Mouse (Mus musculus) ZHBTc4 (cell line): ENCODE measurements around the gene Fam13a.
A peak's percentile ranks its signal among the peaks of the same experiment; 100 is the strongest.

Source experiments
- DNase-seq: peaks from one replicate; pipeline ENCODE4 v3.0.0-alpha.2; 2011; ENCODE audit warnings: low read depth, low spot score

Gene Fam13a

GRCm38 (mm10) chr6:59024164-59024724, at the start of gene Fam13a:
Gene Fam13a, minus strand, starts transcription at chr6:59024549.
- DNase-seq = peak; percentile 88

GRCm38 (mm10) chr6:59072096-59073060, 48.0 kb upstream of the Fam13a start:
- DNase-seq = no peak

DNA sequence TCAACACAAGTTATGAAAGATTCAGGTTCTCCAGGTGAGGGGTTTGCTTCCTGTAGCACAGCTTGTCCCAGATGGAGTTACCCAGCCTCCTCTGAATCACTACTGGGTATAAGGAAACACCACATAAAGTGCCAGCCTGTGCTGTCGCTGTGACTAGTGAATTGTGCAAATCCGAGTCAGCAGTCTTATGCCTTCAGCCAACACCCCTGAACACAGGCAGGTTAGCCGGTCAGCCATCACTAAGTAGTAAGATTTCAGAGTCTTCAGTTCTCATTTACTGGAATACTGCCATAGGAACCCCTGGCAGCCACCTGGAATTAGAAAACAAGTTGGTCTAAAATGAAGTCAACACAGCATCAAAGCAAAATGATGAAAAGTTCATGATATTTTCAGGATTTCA, 47.3 kb upstream of the Fam13a start:
- DNase-seq = no peak

DNA sequence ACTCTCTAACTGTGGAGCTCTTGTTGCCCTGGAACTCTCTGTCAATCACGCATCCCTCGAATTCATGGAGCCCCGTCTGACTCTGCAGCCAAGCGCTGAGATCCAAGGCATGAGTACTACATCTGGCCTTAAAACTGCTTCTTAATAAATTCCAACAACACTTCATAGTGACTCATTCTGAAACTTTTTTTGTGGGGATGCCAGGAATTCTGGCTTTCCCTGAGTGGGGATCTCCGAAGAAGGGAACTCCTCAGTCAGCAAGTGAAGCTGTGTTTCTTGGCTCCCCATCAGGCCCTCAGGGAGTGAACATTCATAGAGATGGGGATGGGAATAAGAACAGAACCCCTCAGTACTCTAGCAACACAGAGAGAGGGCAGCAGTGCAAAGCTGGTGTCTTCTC, 43.8 kb upstream of the Fam13a start:
- no peak for DNase-seq

DNA sequence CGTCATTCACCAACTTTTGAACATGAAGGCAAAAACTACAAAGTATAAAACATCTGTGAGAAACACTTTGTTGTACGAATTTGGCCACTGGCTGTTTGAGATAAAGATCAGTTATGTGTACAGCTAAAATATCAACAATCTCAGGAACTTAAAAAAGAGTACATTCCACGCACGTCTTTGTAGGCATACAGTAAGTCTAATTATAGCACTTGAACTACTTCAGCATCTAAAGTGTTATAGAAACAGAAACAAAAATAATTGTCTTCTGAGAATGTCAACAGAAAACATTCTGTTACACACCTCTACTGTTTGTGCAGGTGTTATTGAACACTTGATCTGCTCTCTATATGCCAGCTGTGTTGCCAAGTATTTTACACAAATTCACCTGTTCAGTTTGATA, 40.1 kb upstream of the Fam13a start:
- no peak for DNase-seq

GRCm38 (mm10) chr6:59053232-59053631, 28.9 kb upstream of the Fam13a start:
- no peak for DNase-seq

DNA sequence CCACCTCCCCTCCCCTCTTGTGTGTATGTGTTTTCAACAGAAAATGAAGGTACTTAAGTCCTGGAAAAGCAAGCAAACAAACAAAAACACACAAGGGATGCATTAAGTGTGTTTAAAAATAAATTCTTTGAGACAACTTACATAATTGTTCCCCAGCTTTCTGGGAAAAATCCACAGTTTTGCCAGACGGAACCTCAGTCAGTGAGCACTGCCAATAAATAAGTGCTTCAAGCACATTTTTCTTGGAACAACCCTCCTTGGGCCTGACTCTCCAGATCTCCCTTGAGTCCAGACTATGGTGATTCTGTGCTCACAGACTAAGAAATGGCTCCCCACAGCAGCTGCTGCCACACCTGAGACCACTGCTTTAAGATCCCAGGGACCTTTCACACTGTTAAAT, 15.4 kb upstream of the Fam13a start:
- DNase-seq = no peak

- DNase-seq = no peak
These were observed 8.4 kb upstream of the Fam13a start for GRCm38 (mm10) chr6:59032748-59033147.

DNA sequence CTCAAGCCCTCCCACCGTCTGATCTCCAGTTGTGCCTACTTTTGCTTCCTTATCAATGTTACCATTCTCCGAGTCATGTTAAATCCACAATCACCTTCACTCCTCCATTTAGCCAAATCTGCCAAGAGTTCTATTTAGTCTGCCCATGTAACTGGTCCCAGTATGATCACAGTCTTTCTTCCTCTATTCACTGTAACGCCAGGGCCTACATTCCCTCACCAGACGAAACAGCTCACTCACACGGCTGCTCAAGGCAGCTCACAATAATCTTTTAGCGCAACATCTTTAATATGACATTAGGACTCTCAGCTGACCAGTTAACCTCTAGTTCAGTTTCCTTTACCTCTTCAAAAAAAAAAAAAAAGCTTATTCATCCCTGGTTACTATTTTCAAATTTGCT, 7.2 kb upstream of the Fam13a start:
- no peak for DNase-seq

DNA sequence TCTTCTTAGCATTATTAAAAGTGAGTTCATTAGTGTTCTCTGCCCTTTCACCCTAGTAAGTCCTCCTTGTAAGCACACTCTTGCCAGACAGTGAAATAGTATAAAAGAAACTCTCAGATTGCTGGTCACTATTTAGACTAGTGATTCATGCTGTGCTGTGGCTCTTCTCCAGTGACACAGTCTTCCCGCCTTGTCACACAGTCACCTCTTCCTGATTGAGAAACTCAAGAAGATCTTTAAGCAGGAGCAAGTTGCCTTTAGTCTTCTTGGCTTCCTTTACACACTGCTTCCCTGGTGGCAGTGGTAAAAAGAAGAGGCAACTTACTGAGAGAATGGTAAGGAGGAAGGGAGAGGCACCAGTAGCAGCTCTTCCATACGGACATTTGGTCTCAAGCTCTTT, 6.3 kb upstream of the Fam13a start:
- DNase-seq = no peak

DNA sequence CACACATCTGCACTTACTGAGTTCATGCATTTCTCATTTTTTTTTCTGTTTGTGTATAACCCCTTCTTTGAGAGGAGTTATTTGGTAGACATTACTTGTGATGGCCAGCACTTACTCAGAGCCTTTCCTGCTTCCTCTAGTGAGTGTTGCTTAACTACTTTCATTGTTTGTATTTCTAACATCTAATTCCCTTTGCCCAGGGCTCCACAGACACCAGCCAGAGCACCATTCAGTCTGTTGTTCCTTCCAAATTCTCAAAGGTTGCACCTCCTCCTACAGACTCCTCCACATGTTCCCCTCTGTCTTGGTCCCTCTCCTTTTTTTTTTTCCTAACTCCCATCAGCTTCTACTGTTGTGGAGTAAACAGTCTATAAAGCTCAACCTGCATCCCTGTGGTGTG, 5.7 kb upstream of the Fam13a start:
- no peak for DNase-seq

GRCm38 (mm10) chr6:59028871-59029270, 4.5 kb upstream of the Fam13a start:
- no peak for DNase-seq

- no peak for DNase-seq
These were observed 457 bp upstream of the Fam13a start for GRCm38 (mm10) chr6:59024806-59025205.

- DNase-seq = no peak
These were observed 740 bp downstream of the Fam13a start for GRCm38 (mm10) chr6:59023455-59024163.

DNA sequence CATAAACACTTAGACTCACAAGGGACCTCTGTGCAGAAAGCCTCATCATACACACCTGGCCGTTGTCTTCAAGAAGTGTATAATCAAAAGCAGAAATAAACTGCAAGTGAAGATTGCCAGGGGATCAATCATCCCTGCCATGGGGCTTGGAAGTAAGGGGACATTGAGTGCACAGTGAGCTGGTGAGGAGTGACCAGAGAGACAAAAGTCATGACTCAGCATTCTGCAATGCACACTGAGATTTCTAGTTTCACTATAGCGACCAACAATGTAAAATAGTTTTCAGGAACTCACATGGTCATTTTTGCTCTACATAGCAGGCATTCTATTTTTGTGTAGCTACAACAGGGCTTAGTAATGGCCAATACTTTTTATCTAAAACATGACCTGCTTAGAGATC, 1.7 kb downstream of the Fam13a start:
- DNase-seq = no peak

DNA sequence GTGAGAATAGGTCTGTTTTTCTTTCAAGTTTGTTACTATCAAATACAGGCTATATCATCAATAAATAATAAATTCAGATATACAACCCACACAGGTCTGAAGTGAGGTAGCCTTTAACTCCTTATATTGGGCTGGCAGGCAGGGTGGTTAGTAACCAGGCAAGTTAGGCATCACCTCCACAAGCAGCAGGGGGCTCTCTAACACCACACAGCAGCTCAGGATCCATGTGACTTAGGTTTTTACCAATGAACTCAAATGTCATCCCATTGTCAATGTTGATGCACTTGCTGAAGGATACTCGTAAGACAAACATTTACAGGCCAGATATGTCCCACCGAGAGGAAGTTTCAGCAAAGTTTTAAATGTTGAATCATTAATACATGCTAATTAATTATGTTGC, 4.0 kb downstream of the Fam13a start:
- peak; percentile 29 for DNase-seq

GRCm38 (mm10) chr6:59019847-59020246, 4.5 kb downstream of the Fam13a start:
- no peak for DNase-seq

GRCm38 (mm10) chr6:59016336-59016832, 8.0 kb downstream of the Fam13a start:
- no peak for DNase-seq

GRCm38 (mm10) chr6:59014760-59015159, 9.6 kb downstream of the Fam13a start:
- no peak for DNase-seq

DNA sequence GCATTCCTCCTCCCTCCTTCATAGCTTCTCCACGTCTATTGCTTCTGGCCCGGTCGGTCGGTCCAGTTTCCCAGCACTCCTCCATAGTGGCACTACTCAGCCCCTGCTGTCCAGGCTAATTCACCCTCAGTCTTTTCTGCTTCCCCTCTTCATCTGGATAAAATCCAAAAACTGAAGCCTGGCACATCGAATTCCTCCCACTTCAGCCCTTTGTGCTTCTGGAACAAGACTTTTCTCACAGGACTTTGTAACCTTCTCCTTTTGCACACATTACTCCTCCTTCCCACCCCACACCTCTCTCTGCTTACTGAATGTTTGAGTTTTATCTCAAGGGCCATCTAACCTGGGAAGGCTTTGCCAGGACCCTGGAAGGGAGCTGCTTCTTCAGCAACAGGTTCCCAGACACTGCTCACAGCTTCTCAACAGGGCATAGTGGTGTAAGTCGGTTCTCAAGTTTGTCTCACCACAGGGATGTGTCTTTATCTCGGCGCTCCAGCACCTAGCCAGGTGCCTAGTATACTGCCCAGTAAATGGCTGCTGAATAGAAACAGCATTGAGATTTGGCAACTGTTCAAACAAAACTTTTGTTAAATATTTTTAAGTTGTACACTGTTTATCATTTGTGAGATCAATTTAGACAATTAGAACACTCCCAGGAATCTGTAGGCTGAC, 10.1 kb downstream of the Fam13a start:
- no peak for DNase-seq

DNA sequence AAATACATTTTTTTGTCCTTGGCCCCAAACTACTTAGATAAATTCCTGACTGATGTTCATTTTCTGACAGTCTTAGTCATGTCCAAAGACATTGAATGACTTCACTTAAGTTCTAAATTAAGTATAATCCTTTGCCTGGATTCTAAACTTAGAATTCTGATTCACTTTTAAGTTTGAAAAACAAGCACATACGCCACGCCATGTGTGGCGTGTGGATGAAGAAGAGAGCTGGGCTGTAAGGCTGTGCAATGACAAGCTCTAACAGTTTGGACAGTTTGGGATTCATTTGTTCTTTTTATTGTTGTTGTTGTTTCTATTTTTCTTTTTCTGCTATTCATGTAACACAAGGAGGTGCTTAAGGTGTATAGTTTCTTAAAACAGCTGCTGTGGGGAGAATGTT, 13.6 kb downstream of the Fam13a start:
- DNase-seq = no peak

GRCm38 (mm10) chr6:59004630-59005029, 19.7 kb downstream of the Fam13a start:
- DNase-seq = no peak
